Mouse (Mus musculus) neural tube, embryonic 15.5 days (tissue): ENCODE results near the gene Tecpr2. TPM values are rescaled to one million over a fixed set of nuclear protein-coding genes. Genes with fewer than 3 reads are reported as not detected.

Experiments
- ATAC-seq: fragments of 200-750 bp; cut with Nextera tagmentation; 2 replicates; pipeline ENCODE4 v1.8.0; 2017; ENCODE audit warnings: mild to moderate bottlenecking, moderate TSS enrichment, moderate library complexity; ENCODE audit not compliant: low FRiP score
- H3K27ac ChIP-seq: fragments of 300-500 bp; sonication (generic); replicated peaks from 2 replicates; pipeline ENCODE4 v1.5.1; 2015; ENCODE audit warnings: mild to moderate bottlenecking, inconsistent platforms
- H3K27me3 ChIP-seq: fragments of 300-500 bp; sonication (generic); replicated peaks from 2 replicates; pipeline ENCODE4 v1.6.1; 2015; ENCODE audit warnings: inconsistent platforms
- H3K36me3 ChIP-seq: fragments of 300-500 bp; sonication (generic); 2 replicates; pipeline ENCODE4 v1.6.1; 2015; ENCODE audit warnings: inconsistent platforms
- H3K4me1 ChIP-seq: fragments of 300-500 bp; sonication (generic); 2 replicates; pipeline ENCODE4 v1.6.1; 2015; ENCODE audit warnings: inconsistent platforms
- H3K4me2 ChIP-seq: fragments of 300-500 bp; sonication (generic); 2 replicates; pipeline ENCODE4 v1.6.1; 2015; ENCODE audit warnings: inconsistent platforms, mild to moderate bottlenecking, moderate library complexity
- H3K4me3 ChIP-seq: fragments of 300-500 bp; sonication (generic); replicated peaks from 2 replicates; pipeline ENCODE4 v1.5.1; 2015; ENCODE audit warnings: mild to moderate bottlenecking, inconsistent platforms
- H3K9ac ChIP-seq: fragments of 300-500 bp; sonication (generic); replicated peaks from 2 replicates; pipeline ENCODE4 v1.6.1; 2015; ENCODE audit warnings: mild to moderate bottlenecking, inconsistent platforms
- H3K9me3 ChIP-seq: fragments of 300-500 bp; sonication (generic); replicated peaks from 2 replicates; pipeline ENCODE4 v1.6.1; 2016; ENCODE audit warnings: inconsistent platforms
- WGBS: fragments of 180-500 bp; shearing (Covaris S2); methylation state at CpG from one replicate; pipeline ENCODE4 v1.1.7; 2015; ENCODE audit warnings: mixed read lengths; 5-methylcytosine and 5-hydroxymethylcytosine counted together
- polyA plus RNA-seq: library from polyadenylated mRNA; unstranded; fragments of >200 nt; fragmentation: Nextera tagmentation; extraction: Ambion mirVana; gene quantifications from 2 replicates; pipeline ENCODE4 v1.2.1, GENCODE M21; 2015

Tecpr2 gene
- polyA plus RNA-seq, 1 experiment from 2014 or later, result 6.2 TPM

DNA sequence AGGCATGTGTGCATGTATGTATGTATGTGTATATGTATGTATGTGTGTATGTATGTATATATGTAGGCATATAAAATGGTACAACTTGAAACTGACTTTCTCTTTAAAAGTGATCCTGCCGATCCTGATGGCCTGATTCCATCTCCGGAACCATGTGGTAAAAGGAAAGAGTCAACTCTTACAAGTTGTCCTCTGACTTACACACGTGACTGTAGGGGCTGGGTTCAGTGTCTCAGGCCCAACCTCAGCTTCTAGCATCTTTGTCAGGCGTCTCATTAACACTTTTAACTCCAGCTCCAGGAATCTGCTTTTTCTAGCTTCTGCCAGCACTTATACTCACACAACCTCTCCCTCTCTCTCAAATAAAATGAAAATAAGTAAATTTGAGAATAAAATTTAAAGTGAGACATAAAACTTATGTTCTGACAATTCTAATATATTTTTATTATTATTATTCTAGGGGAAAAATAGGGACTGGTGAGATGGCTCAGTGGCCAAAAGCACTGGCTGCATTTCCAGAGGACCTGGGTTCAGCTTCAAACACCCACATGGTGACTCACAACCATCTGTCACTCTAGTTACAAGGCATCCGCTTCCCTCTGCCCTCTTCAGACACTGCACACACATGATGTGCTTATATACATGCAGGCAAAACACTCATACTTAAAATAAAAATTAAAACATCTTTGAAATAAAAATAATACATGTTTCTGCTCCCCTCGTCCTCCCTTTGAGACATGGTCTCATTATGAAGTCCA is 63.7 kb downstream of the Tecpr2 start:
- H3K4me1 ChIP-seq, result no peaks in the 10 kb centered on the region
- no peak overlapping the region for H3K4me2 ChIP-seq
- H3K9me3 ChIP-seq, result no peaks in the 10 kb centered on the region
- WGBS, result 91% methylated on average over 6 of the region's 6 CpGs
- peaks cover 44% of the 10 kb centered on the region for H3K36me3 ChIP-seq
- no peak overlapping the region for H3K27ac ChIP-seq
- H3K27me3 ChIP-seq, result no peaks in the 10 kb centered on the region
- no peak for ATAC-seq
- no peak overlapping the region for H3K4me3 ChIP-seq
- no peak overlapping the region for H3K9ac ChIP-seq

DNA sequence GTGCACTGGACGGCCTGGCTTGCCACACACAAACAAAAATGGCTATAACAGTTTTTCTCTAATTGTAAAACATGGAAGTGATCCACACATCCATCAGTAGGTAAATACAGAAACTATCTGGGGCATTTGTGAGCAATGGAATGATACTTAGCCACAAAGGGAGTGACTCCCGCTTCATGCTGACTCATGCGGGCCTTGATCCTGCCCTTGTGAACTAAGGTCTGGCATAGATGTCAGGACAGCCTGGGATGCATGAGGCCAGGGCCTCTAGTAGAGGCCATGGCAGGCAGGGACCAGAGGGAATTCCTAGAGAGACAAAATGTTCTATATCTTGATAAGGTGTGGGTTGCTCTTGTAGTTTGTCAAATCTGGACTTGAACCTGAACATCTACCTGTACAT is 64.4 kb downstream of the Tecpr2 start:
- Histone ChIP-seq H3K27me3 (no peaks in the 10 kb centered on the region), H3K9me3 (no peaks in the 10 kb centered on the region), H3K4me3 (no peak overlapping the region), H3K9ac (no peak overlapping the region), H3K36me3 (peaks cover 38% of the 10 kb centered on the region), H3K4me2 (no peak overlapping the region), H3K27ac (no peak overlapping the region), H3K4me1 (no peaks in the 10 kb centered on the region)
- ATAC-seq, result no peak
- WGBS, result 94% methylated on average over 3 of the region's 3 CpGs

DNA sequence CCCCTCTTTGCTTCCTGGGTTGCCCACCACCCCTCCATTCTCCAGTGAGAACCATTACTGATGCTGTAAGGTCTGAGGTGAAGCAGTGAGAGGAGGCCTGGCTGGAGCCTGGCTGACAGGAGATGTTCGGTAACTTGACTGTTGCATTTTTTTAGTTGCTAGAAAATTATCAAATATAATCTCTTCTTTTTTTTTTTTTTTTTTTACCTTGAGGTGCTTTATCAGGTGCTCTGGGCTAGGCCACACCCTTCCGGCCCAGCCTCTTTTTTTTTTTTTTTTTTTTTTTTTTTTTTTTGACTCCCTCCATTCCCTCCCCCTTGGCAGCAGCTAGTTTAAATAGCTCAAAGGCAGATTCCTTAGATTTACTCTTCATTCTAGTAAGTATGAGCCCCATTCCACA is 64.8 kb downstream of the Tecpr2 start:
- 83% methylated on average over 2 of the region's 2 CpGs for WGBS

DNA sequence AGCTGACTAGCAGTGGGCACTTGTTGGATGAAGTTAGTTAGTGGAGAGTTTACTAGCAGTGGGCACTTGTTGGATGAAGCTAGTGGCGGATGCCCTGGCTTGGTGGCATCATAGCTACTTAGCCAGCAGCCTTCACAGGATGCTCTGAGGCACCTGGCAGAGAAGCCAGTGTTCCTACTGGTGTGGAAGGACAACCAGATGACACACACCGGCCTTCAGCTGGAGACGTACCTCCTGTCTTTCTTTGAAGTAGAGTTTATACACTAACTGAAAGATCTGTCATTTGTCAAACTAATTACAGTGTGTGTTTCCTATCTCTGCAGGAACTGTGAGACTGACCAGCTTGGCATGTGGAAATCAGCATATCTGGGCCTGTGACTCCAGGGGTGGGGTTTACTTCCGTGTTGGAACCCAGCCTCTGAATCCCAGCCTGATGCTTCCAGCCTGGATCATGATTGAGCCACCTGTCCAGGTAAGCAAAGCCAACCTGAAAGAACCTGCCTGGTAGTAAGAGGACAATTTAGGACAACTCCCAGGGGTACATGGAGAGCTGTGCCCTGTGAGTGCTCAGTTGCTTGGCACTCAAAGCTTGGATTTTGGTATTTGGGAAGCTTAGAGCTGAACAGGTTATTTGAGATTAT is 65.4 kb downstream of the Tecpr2 start:
- H3K36me3 ChIP-seq, result peaks cover 34% of the 10 kb centered on the region
- WGBS, result 92% methylated on average over 4 of the region's 4 CpGs
- no peak overlapping the region for H3K4me2 ChIP-seq
- no peak for ATAC-seq
- no peaks in the 10 kb centered on the region for H3K4me1 ChIP-seq
- H3K27ac ChIP-seq, result no peak overlapping the region
- H3K9ac ChIP-seq, result no peak overlapping the region
- H3K9me3 ChIP-seq, result no peaks in the 10 kb centered on the region
- H3K4me3 ChIP-seq, result no peak overlapping the region
- H3K27me3 ChIP-seq, result no peaks in the 10 kb centered on the region

More for the DNA sequence above, 64.8 kb downstream of the Tecpr2 start:
- peaks cover 35% of the 10 kb centered on the region for H3K36me3 ChIP-seq
- no peak overlapping the region for H3K4me2 ChIP-seq
- no peak for ATAC-seq
- H3K4me3 ChIP-seq, result no peak overlapping the region
- H3K27me3 ChIP-seq, result no peaks in the 10 kb centered on the region
- no peaks in the 10 kb centered on the region for H3K9me3 ChIP-seq
- H3K9ac ChIP-seq, result no peak overlapping the region
- no peaks in the 10 kb centered on the region for H3K4me1 ChIP-seq
- no peak overlapping the region for H3K27ac ChIP-seq

DNA sequence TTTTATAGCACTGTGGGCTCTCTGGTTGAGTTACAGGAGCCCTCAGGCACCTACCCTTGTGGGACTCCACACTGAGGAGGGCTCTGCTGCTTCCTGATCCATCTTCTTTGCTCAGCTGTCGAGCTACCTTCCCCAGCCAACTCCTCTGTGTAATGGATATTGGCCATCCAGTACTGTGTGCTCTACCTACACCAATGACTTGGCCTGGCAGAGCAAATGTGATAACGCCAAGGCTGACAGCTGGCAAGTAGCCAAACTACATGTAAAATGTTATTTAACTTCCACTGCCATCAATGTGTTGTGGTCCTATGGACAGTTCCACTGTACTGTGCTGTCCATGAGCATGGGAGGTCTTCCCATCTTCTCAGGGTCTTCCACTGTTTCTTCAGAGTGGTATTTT is 72.9 kb downstream of the Tecpr2 start:
- peaks cover 15% of the 10 kb centered on the region for H3K36me3 ChIP-seq
- no peaks in the 10 kb centered on the region for H3K27me3 ChIP-seq
- H3K9me3 ChIP-seq, result no peaks in the 10 kb centered on the region
- no peak overlapping the region for H3K27ac ChIP-seq
- no peak overlapping the region for H3K4me2 ChIP-seq
- H3K4me3 ChIP-seq, result no peak overlapping the region
- WGBS, result 81% methylated on average over 2 of the region's 2 CpGs
- ATAC-seq, result no peak
- no peaks in the 10 kb centered on the region for H3K4me1 ChIP-seq
- no peak overlapping the region for H3K9ac ChIP-seq

GRCm38 (mm10) chr12:110965500-110965899 is 76.4 kb downstream of the Tecpr2 start:
- no peak overlapping the region for H3K27ac ChIP-seq
- no peaks in the 10 kb centered on the region for H3K27me3 ChIP-seq
- H3K9me3 ChIP-seq, result no peaks in the 10 kb centered on the region
- H3K4me2 ChIP-seq, result no peak overlapping the region
- peaks cover 32% of the 10 kb centered on the region for H3K36me3 ChIP-seq
- no peak overlapping the region for H3K4me3 ChIP-seq
- 83% methylated on average over 3 of the region's 3 CpGs for WGBS
- H3K4me1 ChIP-seq, result no peaks in the 10 kb centered on the region
- no peak overlapping the region for H3K9ac ChIP-seq
- no peak for ATAC-seq

DNA sequence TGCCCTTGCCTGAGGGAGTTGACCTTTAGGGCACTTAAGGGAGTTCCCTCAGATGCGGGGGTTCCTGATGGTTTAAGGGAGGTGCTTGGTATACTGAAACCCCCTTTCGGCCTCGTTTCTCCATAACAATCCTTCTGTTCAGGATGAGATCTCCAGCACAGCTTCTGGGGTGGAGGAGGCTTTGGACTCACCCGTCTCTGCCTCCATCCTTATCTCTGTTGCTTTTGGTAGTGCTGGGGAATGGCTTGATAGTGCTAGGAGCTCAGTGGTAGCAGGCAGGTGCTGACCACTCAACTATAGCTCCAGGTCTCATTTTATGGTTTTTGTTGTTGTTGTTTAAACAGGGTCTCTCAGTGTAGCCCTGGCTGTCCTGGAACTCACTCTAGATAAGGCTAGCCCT is 77.0 kb downstream of the Tecpr2 start:
- ATAC-seq, result no peak
- 85% methylated on average over 4 of the region's 4 CpGs for WGBS

DNA sequence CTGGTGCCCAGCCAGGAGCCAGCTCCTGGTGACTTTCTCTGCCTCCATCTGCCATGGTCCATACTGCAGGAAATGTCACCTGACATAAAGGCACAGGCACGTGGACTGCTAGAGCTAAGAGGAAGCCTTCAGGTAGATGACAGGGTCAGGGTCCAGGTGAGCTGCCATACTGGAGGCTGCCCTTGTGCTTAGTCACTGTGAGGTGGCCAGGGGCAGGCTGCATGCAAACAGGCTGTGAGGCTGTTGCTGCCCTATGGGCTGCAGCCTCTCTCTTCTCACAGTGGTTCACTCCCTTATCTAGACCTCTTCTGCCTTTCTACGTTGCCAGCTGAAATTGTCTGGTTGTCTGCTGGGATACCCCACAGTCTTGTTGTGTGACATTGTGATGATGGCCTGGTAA is 78.1 kb downstream of the Tecpr2 start:
- WGBS, result 88% methylated on average over 2 of the region's 2 CpGs
- no peak overlapping the region for H3K4me2 ChIP-seq
- no peaks in the 10 kb centered on the region for H3K4me1 ChIP-seq
- ATAC-seq, result no peak
- peaks cover 37% of the 10 kb centered on the region for H3K36me3 ChIP-seq
- H3K9ac ChIP-seq, result no peak overlapping the region
- H3K27ac ChIP-seq, result no peak overlapping the region
- H3K27me3 ChIP-seq, result no peaks in the 10 kb centered on the region
- H3K4me3 ChIP-seq, result no peak overlapping the region
- no peaks in the 10 kb centered on the region for H3K9me3 ChIP-seq

More for the DNA sequence above, 77.0 kb downstream of the Tecpr2 start:
- Histone ChIP-seq H3K9ac (no peak overlapping the region), H3K4me3 (no peak overlapping the region), H3K27me3 (no peaks in the 10 kb centered on the region), H3K4me2 (no peak overlapping the region), H3K9me3 (no peaks in the 10 kb centered on the region), H3K4me1 (no peaks in the 10 kb centered on the region), H3K27ac (no peak overlapping the region), H3K36me3 (peaks cover 37% of the 10 kb centered on the region)

- Histone ChIP-seq H3K9me3 (no peaks in the 10 kb centered on the region), H3K4me1 (no peaks in the 10 kb centered on the region), H3K36me3 (peaks cover 48% of the 10 kb centered on the region), H3K9ac (no peak overlapping the region), H3K4me3 (no peak overlapping the region), H3K27ac (no peak overlapping the region), H3K4me2 (no peak overlapping the region), H3K27me3 (no peaks in the 10 kb centered on the region)
- ATAC-seq, result no peak
- 97% methylated on average over 5 of the region's 5 CpGs for WGBS
These were observed 81.3 kb downstream of the Tecpr2 start for GRCm38 (mm10) chr12:110970408-110970807.

- Histone ChIP-seq H3K4me2 (no peak overlapping the region), H3K9ac (no peak overlapping the region), H3K27me3 (no peaks in the 10 kb centered on the region), H3K9me3 (no peaks in the 10 kb centered on the region), H3K27ac (no peak overlapping the region), H3K4me3 (no peak overlapping the region), H3K36me3 (peaks cover 54% of the 10 kb centered on the region), H3K4me1 (no peaks in the 10 kb centered on the region)
- no peak for ATAC-seq
- WGBS, result 95% methylated on average over 5 of the region's 5 CpGs
These were observed 82.9 kb downstream of the Tecpr2 start for GRCm38 (mm10) chr12:110971972-110972371.

DNA sequence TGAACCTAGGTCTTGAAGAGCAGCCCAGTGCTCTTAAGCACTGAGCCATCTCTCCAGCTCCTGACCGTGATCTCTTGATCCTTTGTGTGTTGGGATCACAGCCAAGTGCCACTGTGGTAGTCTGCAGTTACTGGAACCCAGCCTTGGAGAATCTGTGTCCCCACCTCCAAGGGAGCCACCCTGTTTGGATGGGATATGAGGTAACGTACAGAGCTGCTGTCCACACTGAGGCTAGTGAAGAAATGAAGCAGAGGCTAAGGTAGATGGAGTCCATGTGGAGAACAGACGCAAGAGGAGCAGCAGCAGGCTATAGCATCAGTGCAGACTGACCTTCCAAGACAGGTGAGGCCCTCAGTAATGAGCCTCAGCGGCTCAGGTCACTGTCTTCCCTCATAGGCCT is 84.8 kb downstream of the Tecpr2 start:
- H3K9me3 ChIP-seq, result no peaks in the 10 kb centered on the region
- no peak overlapping the region for H3K4me3 ChIP-seq
- ATAC-seq, result no peak
- no peak overlapping the region for H3K27ac ChIP-seq
- H3K27me3 ChIP-seq, result no peaks in the 10 kb centered on the region
- 92% methylated on average over 4 of the region's 4 CpGs for WGBS
- H3K4me1 ChIP-seq, result peaks cover 11% of the 10 kb centered on the region
- peaks cover 40% of the 10 kb centered on the region for H3K36me3 ChIP-seq
- no peak overlapping the region for H3K9ac ChIP-seq
- no peak overlapping the region for H3K4me2 ChIP-seq

DNA sequence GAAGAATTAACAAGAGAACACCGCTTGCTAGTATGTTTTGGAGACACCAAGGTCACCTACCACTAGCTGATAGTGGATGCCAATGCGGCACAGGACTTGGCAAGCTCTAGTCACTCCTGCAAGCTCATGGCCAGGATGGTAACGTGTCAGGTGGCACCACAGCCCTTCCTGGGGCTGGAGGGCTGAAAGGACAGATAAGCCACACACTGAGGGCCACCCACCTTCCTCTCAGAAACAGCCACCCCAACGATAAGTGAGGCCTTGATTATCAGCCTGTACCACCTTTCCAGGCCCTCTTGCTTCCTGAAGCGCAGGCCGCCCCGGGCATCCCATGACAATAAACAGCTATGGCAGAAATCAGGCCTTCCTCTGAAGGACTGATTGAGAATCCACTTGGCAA is 85.2 kb downstream of the Tecpr2 start:
- Histone ChIP-seq H3K4me1 (peaks cover 14% of the 10 kb centered on the region), H3K36me3 (peaks cover 35% of the 10 kb centered on the region), H3K4me2 (no peak overlapping the region), H3K27ac (no peak overlapping the region), H3K9ac (no peak overlapping the region), H3K27me3 (no peaks in the 10 kb centered on the region), H3K9me3 (no peaks in the 10 kb centered on the region), H3K4me3 (no peak overlapping the region)
- WGBS, result 95% methylated on average over 7 of the region's 7 CpGs
- ATAC-seq, result no peak
